In the genomic region with DNA sequence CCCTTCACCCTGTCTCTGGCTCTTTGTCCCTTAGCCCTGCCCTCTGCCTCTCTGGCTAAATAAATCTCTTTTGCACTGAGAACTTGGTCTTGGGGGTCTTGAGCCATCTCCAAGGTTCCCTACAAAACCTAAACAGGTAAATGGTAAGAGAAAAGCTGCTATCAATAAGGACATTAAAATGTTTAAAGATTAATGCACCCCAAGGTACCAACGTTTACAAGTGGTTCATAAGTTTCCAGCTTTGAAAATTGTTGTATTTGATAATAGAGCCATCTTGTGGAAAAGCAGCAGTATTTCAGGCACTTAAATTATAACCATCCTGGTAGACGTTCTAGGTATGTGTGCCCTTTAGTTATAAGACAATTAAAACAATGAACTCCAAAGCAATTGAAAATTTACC, we compare ENCODE assay signal across 10 mouse cellular contexts. TPM values are rescaled to one million over a fixed set of nuclear protein-coding genes. Genes with fewer than 3 reads are reported as not detected.
DNase-seq lines count a peak whose midpoint lies in the region; ATAC-seq and TF ChIP-seq lines count a peak whose summit lies in the region.
"Had no signal": no experiment of that assay in that cellular context is flagged by ENCODE, and none has a peak within 500 bp of the region (broad histone marks: within the 10 kb centered on the region; RNA-seq: fewer than 3 reads in every experiment).

No protein-coding gene starts in this region.

- 0 out of 2 replicates have a peak, but pooled peaks cover 11% of the 10 kb centered on the region for H3K9me3 ChIP-seq in hindbrain, embryonic 10.5 days
- peaks cover 11% of the 10 kb centered on the region; the same call in 1 of the 2 replicates for H3K9me3 ChIP-seq in hindbrain, embryonic 16.5 days (ENCODE audit: control insufficient read depth, low read length)
- 0 out of 2 replicates have a peak, but pooled peaks cover 4% of the 10 kb centered on the region for H3K9me3 ChIP-seq in midbrain, postnatal 0 days (ENCODE audit: low read length)
- H3K9me3 ChIP-seq in midbrain, embryonic 15.5 days: peaks cover 8% of the 10 kb centered on the region; the same call in 1 of the 2 replicates
- H3K9me3 ChIP-seq in stomach, postnatal 0 days (ENCODE audit: control insufficient read depth, low read length): no peaks in the 10 kb centered on the region
- H3K9me3 ChIP-seq: liver, embryonic 13.5 days had no signal

- 17% methylated on average over 2 of the region's 2 CpGs for WGBS in hindbrain, embryonic 10.5 days
- 8% methylated on average over 2 of the region's 2 CpGs for WGBS in hindbrain, embryonic 16.5 days
- 3% methylated on average over 2 of the region's 2 CpGs for WGBS in midbrain, postnatal 0 days
- 3% methylated on average over 2 of the region's 2 CpGs for WGBS in midbrain, embryonic 15.5 days
- 1% methylated on average over 2 of the region's 2 CpGs for WGBS in stomach, postnatal 0 days

- peak; percentile 85 for TF ChIP-seq CTCF in midbrain, postnatal 0 days (IDR thresholded peaks at IDR 0.05)
- 0 out of 2 replicates have a peak, but pooled peaks have one; percentile 13 for TF ChIP-seq CTCF in brain, embryonic 14.5 days (IDR thresholded peaks at IDR 0.05; ENCODE audit: borderline replicate concordance, extremely low read depth, insufficient read depth, insufficient read length)
- TF ChIP-seq CTCF in stomach, postnatal 0 days (IDR thresholded peaks at IDR 0.05; ENCODE audit: low read depth): peak; percentile 83

- no peak overlapping the region for H3K9ac ChIP-seq in hindbrain, embryonic 16.5 days (ENCODE audit: low read depth, low read length)
- no peak overlapping the region for H3K9ac ChIP-seq in midbrain, postnatal 0 days (replicated peaks; ENCODE audit: low read length, poor library complexity, severe bottlenecking)
- H3K9ac ChIP-seq in midbrain, embryonic 15.5 days: no peak overlapping the region
- no peak overlapping the region for H3K9ac ChIP-seq in stomach, postnatal 0 days (ENCODE audit: low read length)
- H3K9ac ChIP-seq: liver, embryonic 13.5 days had no signal

- no peak for TF ChIP-seq POLR2A in brain, embryonic 14.5 days (IDR thresholded peaks at IDR 0.05; ENCODE audit: borderline replicate concordance, extremely low read depth, insufficient read depth, insufficient read length, poor library complexity, severe bottlenecking)

- no peak for ATAC-seq in hindbrain, embryonic 16.5 days
- ATAC-seq in midbrain, postnatal 0 days (ENCODE audit: low FRiP score): no peak
- ATAC-seq in midbrain, embryonic 15.5 days (replicated peaks): no peak
- no peak for ATAC-seq in stomach, postnatal 0 days (ENCODE audit: low FRiP score, low TSS enrichment)

- peak overlapping the region; percentile 41; the same call in 1 of the 2 replicates for H3K27ac ChIP-seq in hindbrain, embryonic 10.5 days
- H3K27ac ChIP-seq in hindbrain, embryonic 16.5 days (ENCODE audit: low read depth, low read length): no peak overlapping the region
- no peak overlapping the region for H3K27ac ChIP-seq in midbrain, postnatal 0 days (ENCODE audit: low read depth, low read length)
- no peak overlapping the region for H3K27ac ChIP-seq in midbrain, embryonic 15.5 days
- H3K27ac ChIP-seq in stomach, postnatal 0 days (replicated peaks): no peak overlapping the region
- H3K27ac ChIP-seq: liver, embryonic 13.5 days had no signal

- no peaks in the 10 kb centered on the region for H3K36me3 ChIP-seq in hindbrain, embryonic 10.5 days
- H3K36me3 ChIP-seq in hindbrain, embryonic 16.5 days (ENCODE audit: control insufficient read depth, insufficient read depth, low read length): no peaks in the 10 kb centered on the region
- no peaks in the 10 kb centered on the region for H3K36me3 ChIP-seq in midbrain, postnatal 0 days (ENCODE audit: insufficient read depth, low read length)
- no peaks in the 10 kb centered on the region for H3K36me3 ChIP-seq in midbrain, embryonic 15.5 days (replicated peaks)
- no peaks in the 10 kb centered on the region for H3K36me3 ChIP-seq in stomach, postnatal 0 days (ENCODE audit: control insufficient read depth, insufficient read depth, low read length)
- H3K36me3 ChIP-seq: liver, embryonic 13.5 days had no signal

- H3K4me2 ChIP-seq in hindbrain, embryonic 16.5 days (ENCODE audit: low read length): no peak overlapping the region
- no peak overlapping the region for H3K4me2 ChIP-seq in midbrain, postnatal 0 days (ENCODE audit: low read depth, low read length, poor library complexity, severe bottlenecking)
- no peak overlapping the region for H3K4me2 ChIP-seq in midbrain, embryonic 15.5 days
- no peak overlapping the region for H3K4me2 ChIP-seq in stomach, postnatal 0 days (replicated peaks; ENCODE audit: low read depth)
- H3K4me2 ChIP-seq: liver, embryonic 13.5 days had no signal

- no peak for DNase-seq in hindbrain, embryonic 10.5 days (ENCODE audit: low spot score)
- peak; percentile 57 for DNase-seq in midbrain, postnatal 0 days (ENCODE audit: low spot score)
- peak; percentile 63 for DNase-seq in brain, embryonic 14.5 days (ENCODE audit: low read depth)
- DNase-seq in stomach, postnatal 0 days (ENCODE audit: low spot score): no peak
- DNase-seq in adrenal gland, postnatal 4 days (ENCODE audit: low spot score in 2 of 2): no peak
- no peak for DNase-seq in adrenal gland, postnatal 36 days
- DNase-seq: kidney, adult 18-20 months; liver, embryonic 13.5 days had no signal

- TF ChIP-seq EP300 in stomach, postnatal 0 days (optimal IDR thresholded peaks at IDR 0.05): no peak

- H3K27me3 ChIP-seq in hindbrain, embryonic 10.5 days (ENCODE audit: insufficient read depth, poor library complexity, severe bottlenecking): no peaks in the 10 kb centered on the region
- H3K27me3 ChIP-seq in hindbrain, embryonic 16.5 days (replicated peaks; ENCODE audit: control insufficient read depth, insufficient read depth, low read length): no peaks in the 10 kb centered on the region
- no peaks in the 10 kb centered on the region for H3K27me3 ChIP-seq in midbrain, postnatal 0 days (ENCODE audit: insufficient read depth, low read length)
- H3K27me3 ChIP-seq in midbrain, embryonic 15.5 days (replicated peaks): no peaks in the 10 kb centered on the region
- no peaks in the 10 kb centered on the region for H3K27me3 ChIP-seq in stomach, postnatal 0 days (ENCODE audit: control insufficient read depth, insufficient read depth, low read length)
- H3K27me3 ChIP-seq: liver, embryonic 13.5 days had no signal

- H3K4me3 ChIP-seq in hindbrain, embryonic 10.5 days: no peak overlapping the region
- no peak overlapping the region for H3K4me3 ChIP-seq in hindbrain, embryonic 16.5 days (ENCODE audit: low read length)
- H3K4me3 ChIP-seq in midbrain, postnatal 0 days (ENCODE audit: low read depth, low read length): no peak overlapping the region
- no peak overlapping the region for H3K4me3 ChIP-seq in midbrain, embryonic 15.5 days
- no peak overlapping the region for H3K4me3 ChIP-seq in stomach, postnatal 0 days (ENCODE audit: low read depth, low read length)
- H3K4me3 ChIP-seq: liver, embryonic 13.5 days had no signal

- H3K4me1 ChIP-seq in hindbrain, embryonic 10.5 days (replicated peaks): 0 out of 2 replicates have a peak, but pooled peaks cover 2% of the 10 kb centered on the region
- H3K4me1 ChIP-seq in hindbrain, embryonic 16.5 days (ENCODE audit: control insufficient read depth, insufficient read depth, low read depth, low read length): no peaks in the 10 kb centered on the region
- H3K4me1 ChIP-seq in midbrain, postnatal 0 days (ENCODE audit: insufficient read depth, low read length): no peaks in the 10 kb centered on the region
- no peaks in the 10 kb centered on the region for H3K4me1 ChIP-seq in midbrain, embryonic 15.5 days
- no peaks in the 10 kb centered on the region for H3K4me1 ChIP-seq in stomach, postnatal 0 days (replicated peaks; ENCODE audit: control insufficient read depth, insufficient read depth)
- H3K4me1 ChIP-seq: liver, embryonic 13.5 days had no signal

RNA-seq across cellular contexts. Expression of a gene that starts 23.4 kb away (rescaled TPM):
- 0.56 and 0.69 TPM in 2 replicates for polyA plus RNA-seq in hindbrain, embryonic 10.5 days (2016; fragmentation: Nextera tagmentation; extraction: Ambion mirVana)
- 6.9 and 7.8 TPM in 2 replicates for polyA plus RNA-seq in hindbrain, embryonic 16.5 days (2015; fragmentation: Nextera tagmentation; extraction: Ambion mirVana)
- 23.4 and 23.5 TPM in 2 replicates for total RNA-seq in midbrain, postnatal 0 days (2014; rRNA removed)
- polyA plus RNA-seq in midbrain, postnatal 0 days (2015; fragmentation: Nextera tagmentation; extraction: Ambion mirVana): 11.3 and 12.8 TPM in 2 replicates
- polyA plus RNA-seq in midbrain, embryonic 15.5 days (2015; fragmentation: Nextera tagmentation; extraction: Ambion mirVana): 7.6 and 7.8 TPM in 2 replicates
- 8.7 and 8.9 TPM in 2 replicates for polyA plus RNA-seq in brain, embryonic 14.5 days (2012; rRNA removed)
- 0.54 and 0.62 TPM in 2 replicates for polyA plus RNA-seq in stomach, postnatal 0 days (2015; fragmentation: Nextera tagmentation; extraction: Ambion mirVana)
- total RNA-seq in adrenal gland, postnatal 4 days (2021): 1 to 10 TPM; 3.2 to 3.3 TPM
- total RNA-seq in adrenal gland, postnatal 36 days (2021): 1 to 10 TPM; 1.9 to 3.0 TPM

RNA-seq across cellular contexts. Expression of a gene that starts 37.7 kb away (rescaled TPM):
- polyA plus RNA-seq in hindbrain, embryonic 10.5 days (2016; fragmentation: Nextera tagmentation; extraction: Ambion mirVana): 9.2 and 9.9 TPM in 2 replicates
- 11.7 and 12.9 TPM in 2 replicates for polyA plus RNA-seq in hindbrain, embryonic 16.5 days (2015; fragmentation: Nextera tagmentation; extraction: Ambion mirVana)
- 6.9 and 9.0 TPM in 2 replicates for total RNA-seq in midbrain, postnatal 0 days (2014; rRNA removed)
- 13.0 and 13.2 TPM in 2 replicates for polyA plus RNA-seq in midbrain, postnatal 0 days (2015; fragmentation: Nextera tagmentation; extraction: Ambion mirVana)
- 10.7 and 11.8 TPM in 2 replicates for polyA plus RNA-seq in midbrain, embryonic 15.5 days (2015; fragmentation: Nextera tagmentation; extraction: Ambion mirVana)
- polyA plus RNA-seq in brain, embryonic 14.5 days (2012; rRNA removed): 12.7 and 19.7 TPM in 2 replicates
- 8.0 and 8.7 TPM in 2 replicates for polyA plus RNA-seq in stomach, postnatal 0 days (2015; fragmentation: Nextera tagmentation; extraction: Ambion mirVana)
- 10 to 100 TPM; 25.4 to 26.5 TPM for total RNA-seq in adrenal gland, postnatal 4 days (2021)
- total RNA-seq in adrenal gland, postnatal 36 days (2021): 10 to 100 TPM; 11.0 to 26.1 TPM

RNA-seq across cellular contexts. Expression of a gene that starts 37.9 kb away (rescaled TPM):
- 85.1 and 95.7 TPM in 2 replicates for polyA plus RNA-seq in hindbrain, embryonic 10.5 days (2016; fragmentation: Nextera tagmentation; extraction: Ambion mirVana)
- polyA plus RNA-seq in hindbrain, embryonic 16.5 days (2015; fragmentation: Nextera tagmentation; extraction: Ambion mirVana): 129 TPM in 2 replicates
- total RNA-seq in midbrain, postnatal 0 days (2014; rRNA removed): 89.7 and 93.3 TPM in 2 replicates
- polyA plus RNA-seq in midbrain, postnatal 0 days (2015; fragmentation: Nextera tagmentation; extraction: Ambion mirVana): 109 and 115 TPM in 2 replicates
- 129 and 135 TPM in 2 replicates for polyA plus RNA-seq in midbrain, embryonic 15.5 days (2015; fragmentation: Nextera tagmentation; extraction: Ambion mirVana)
- 102 and 133 TPM in 2 replicates for polyA plus RNA-seq in brain, embryonic 14.5 days (2012; rRNA removed)
- polyA plus RNA-seq in stomach, postnatal 0 days (2015; fragmentation: Nextera tagmentation; extraction: Ambion mirVana): 40.6 and 43.1 TPM in 2 replicates
- 10 to 100 TPM; 50.8 to 51.3 TPM for total RNA-seq in adrenal gland, postnatal 4 days (2021)
- 10 to 100 TPM; 36.9 to 58.8 TPM for total RNA-seq in adrenal gland, postnatal 36 days (2021)

Comparison
In these comparisons a context has a peak if more than half of its experiments do, and no peak if none do; other contexts are left out.
1. DNase-seq: peak in midbrain, postnatal 0 days (single experiment) and brain, embryonic 14.5 days (single experiment); none in hindbrain, embryonic 10.5 days (single experiment), stomach, postnatal 0 days (single experiment), adrenal gland, postnatal 4 days (0 of 2) and adrenal gland, postnatal 36 days (0 of 2).
2. CTCF ChIP-seq: peak in every context shown above with its lines; median percentile 85 in midbrain, postnatal 0 days; 83 in stomach, postnatal 0 days; 13 in brain, embryonic 14.5 days.